Mouse (Mus musculus): ENCODE measurements around the gene Apol8. TPM values are rescaled to one million over a fixed set of nuclear protein-coding genes. Genes with fewer than 3 reads are reported as not detected.
"Not testable (repeated sequence)": the region's sequence is repeated elsewhere in the genome, so short reads cannot be mapped to it uniquely, and the experiment has no call there.

Apol8 gene
- polyA plus RNA-seq, 1 experiment from 2014 or later = 3.2 TPM

- H3K9me3 ChIP-seq (ENCODE audit: control insufficient read depth, low read length) = no peaks in the 10 kb centered on the region
- H3K36me3 ChIP-seq (ENCODE audit: control insufficient read depth, insufficient read depth, low read length) = no peaks in the 10 kb centered on the region
- ATAC-seq (replicated peaks; ENCODE audit: low FRiP score) = no peak
- H3K4me1 ChIP-seq (replicated peaks; ENCODE audit: control insufficient read depth, insufficient read depth, low read length) = peaks cover 15% of the 10 kb centered on the region
- no peak for DNase-seq (ENCODE audit: low spot score)
- H3K27ac ChIP-seq (ENCODE audit: low read depth, low read length) = no peak overlapping the region
- 60% methylated on average over 11 of the region's 11 CpGs for WGBS
- H3K4me2 ChIP-seq = no peak overlapping the region
- H3K9ac ChIP-seq (ENCODE audit: low read depth, low read length) = no peak overlapping the region
- no peak overlapping the region for H3K4me3 ChIP-seq (ENCODE audit: low read depth, low read length)
- no peaks in the 10 kb centered on the region for H3K27me3 ChIP-seq (replicated peaks; ENCODE audit: control insufficient read depth, insufficient read depth, low read length)
Observed at GRCm38 (mm10) chr15:77752443-77752842, 4.4 kb downstream of the Apol8 start.

DNA sequence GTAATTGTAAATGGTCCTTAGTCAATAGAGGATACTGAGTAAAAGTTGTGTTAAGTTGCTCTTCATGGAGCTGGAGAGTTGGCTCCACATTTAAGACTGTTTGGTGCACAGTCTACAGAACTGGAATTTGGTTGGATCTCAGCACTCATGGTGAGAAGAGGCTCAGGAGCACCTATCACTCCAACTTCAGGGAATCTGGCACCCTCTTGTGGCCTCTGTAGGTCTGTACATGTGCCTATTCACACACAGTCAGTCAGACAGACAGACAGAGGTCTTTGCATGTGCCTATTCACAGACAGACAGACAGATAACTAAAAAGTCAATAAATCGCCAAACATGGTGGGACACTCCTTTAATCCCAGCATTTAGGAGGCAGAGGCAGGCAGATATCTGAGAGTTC, 6.3 kb downstream of the Apol8 start:
- Histone ChIP-seq H3K27ac (ENCODE audit: low read depth, low read length) (no peak overlapping the region), H3K9ac (ENCODE audit: low read depth, low read length) (no peak overlapping the region), H3K4me1 (replicated peaks; ENCODE audit: control insufficient read depth, insufficient read depth, low read length) (peaks cover under 1% of the 10 kb centered on the region), H3K4me2 (no peak overlapping the region), H3K4me3 (ENCODE audit: low read depth, low read length) (no peak overlapping the region), H3K27me3 (replicated peaks; ENCODE audit: control insufficient read depth, insufficient read depth, low read length) (no peaks in the 10 kb centered on the region), H3K36me3 (ENCODE audit: control insufficient read depth, insufficient read depth, low read length) (no peaks in the 10 kb centered on the region), H3K9me3 (ENCODE audit: control insufficient read depth, low read length) (no peaks in the 10 kb centered on the region)
- WGBS = 22% methylated on average over 1 of the region's 1 CpGs
- ATAC-seq (replicated peaks; ENCODE audit: low FRiP score) (no peak), DNase-seq (ENCODE audit: low spot score) (no peak)

DNA sequence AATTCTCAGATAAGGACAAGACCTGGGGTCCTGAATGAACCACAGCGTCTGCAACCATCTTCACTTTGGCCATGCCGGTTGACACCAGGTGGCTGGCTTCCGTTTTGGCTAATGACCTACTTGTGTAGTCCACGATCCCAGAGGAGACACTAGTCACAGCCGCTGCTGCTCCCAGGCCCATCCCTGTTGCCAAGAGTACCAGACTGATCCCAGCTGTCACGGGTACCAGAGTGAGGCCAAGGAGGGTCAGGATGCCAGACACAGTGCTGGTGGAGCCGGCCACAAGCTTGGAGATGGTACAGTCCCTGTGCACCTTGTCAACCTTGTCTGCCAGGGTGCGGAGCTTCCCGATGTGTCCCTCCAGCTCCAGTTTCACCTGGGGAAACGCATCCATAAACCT, 7.1 kb downstream of the Apol8 start:
- H3K27me3 ChIP-seq (replicated peaks; ENCODE audit: control insufficient read depth, insufficient read depth, low read length) = no peaks in the 10 kb centered on the region
- DNase-seq (ENCODE audit: low spot score) = no peak
- no peak overlapping the region for H3K4me3 ChIP-seq (ENCODE audit: low read depth, low read length)
- WGBS = 90% methylated on average over 10 of the region's 10 CpGs
- no peak overlapping the region for H3K9ac ChIP-seq (ENCODE audit: low read depth, low read length)
- H3K27ac ChIP-seq (ENCODE audit: low read depth, low read length) = no peak overlapping the region
- no peaks in the 10 kb centered on the region for H3K9me3 ChIP-seq (ENCODE audit: control insufficient read depth, low read length)
- no peak for ATAC-seq (replicated peaks; ENCODE audit: low FRiP score)
- no peaks in the 10 kb centered on the region for H3K36me3 ChIP-seq (ENCODE audit: control insufficient read depth, insufficient read depth, low read length)
- no peak overlapping the region for H3K4me2 ChIP-seq
- no peaks in the 10 kb centered on the region for H3K4me1 ChIP-seq (replicated peaks; ENCODE audit: control insufficient read depth, insufficient read depth, low read length)

- Histone ChIP-seq H3K4me1 (replicated peaks; ENCODE audit: control insufficient read depth, insufficient read depth, low read length) (no peaks in the 10 kb centered on the region), H3K27ac (ENCODE audit: low read depth, low read length) (no peak overlapping the region), H3K4me2 (no peak overlapping the region), H3K27me3 (replicated peaks; ENCODE audit: control insufficient read depth, insufficient read depth, low read length) (no peaks in the 10 kb centered on the region), H3K9ac (ENCODE audit: low read depth, low read length) (no peak overlapping the region), H3K9me3 (ENCODE audit: control insufficient read depth, low read length) (no peaks in the 10 kb centered on the region), H3K4me3 (ENCODE audit: low read depth, low read length) (no peak overlapping the region), H3K36me3 (ENCODE audit: control insufficient read depth, insufficient read depth, low read length) (no peaks in the 10 kb centered on the region)
- WGBS = 81% methylated on average over 3 of the region's 3 CpGs
- ATAC-seq (replicated peaks; ENCODE audit: low FRiP score) = no peak
- no peak for DNase-seq (ENCODE audit: low spot score)
Observed at GRCm38 (mm10) chr15:77748414-77748813, 8.4 kb downstream of the Apol8 start.

- no peaks in the 10 kb centered on the region for H3K9me3 ChIP-seq (ENCODE audit: control insufficient read depth, low read length)
- no peak for DNase-seq (ENCODE audit: low spot score)
- no peak overlapping the region for H3K9ac ChIP-seq (ENCODE audit: low read depth, low read length)
- no peaks in the 10 kb centered on the region for H3K36me3 ChIP-seq (ENCODE audit: control insufficient read depth, insufficient read depth, low read length)
- no peaks in the 10 kb centered on the region for H3K27me3 ChIP-seq (replicated peaks; ENCODE audit: control insufficient read depth, insufficient read depth, low read length)
- H3K27ac ChIP-seq (ENCODE audit: low read depth, low read length) = no peak overlapping the region
- no peak overlapping the region for H3K4me3 ChIP-seq (ENCODE audit: low read depth, low read length)
- no peak for ATAC-seq (replicated peaks; ENCODE audit: low FRiP score)
- no peaks in the 10 kb centered on the region for H3K4me1 ChIP-seq (replicated peaks; ENCODE audit: control insufficient read depth, insufficient read depth, low read length)
- 91% methylated on average over 1 of the region's 1 CpGs for WGBS
- H3K4me2 ChIP-seq = no peak overlapping the region
Observed at GRCm38 (mm10) chr15:77746326-77746725, 10.5 kb downstream of the Apol8 start.

GRCm38 (mm10) chr15:77745081-77745480, 11.7 kb downstream of the Apol8 start:
- no peaks in the 10 kb centered on the region for H3K27me3 ChIP-seq (replicated peaks; ENCODE audit: control insufficient read depth, insufficient read depth, low read length)
- ATAC-seq (replicated peaks; ENCODE audit: low FRiP score) (no peak), DNase-seq (ENCODE audit: low spot score) (no peak)
- H3K9ac ChIP-seq (ENCODE audit: low read depth, low read length) = no peak overlapping the region
- no peak overlapping the region for H3K4me3 ChIP-seq (ENCODE audit: low read depth, low read length)
- H3K4me1 ChIP-seq (replicated peaks; ENCODE audit: control insufficient read depth, insufficient read depth, low read length) = no peaks in the 10 kb centered on the region
- H3K9me3 ChIP-seq (ENCODE audit: control insufficient read depth, low read length) = no peaks in the 10 kb centered on the region
- H3K4me2 ChIP-seq = no peak overlapping the region
- no peaks in the 10 kb centered on the region for H3K36me3 ChIP-seq (ENCODE audit: control insufficient read depth, insufficient read depth, low read length)
- H3K27ac ChIP-seq (ENCODE audit: low read depth, low read length) = no peak overlapping the region

- Histone ChIP-seq H3K36me3 (ENCODE audit: control insufficient read depth, insufficient read depth, low read length) (no peaks in the 10 kb centered on the region), H3K27me3 (replicated peaks; ENCODE audit: control insufficient read depth, insufficient read depth, low read length) (no peaks in the 10 kb centered on the region)
- 37% methylated on average over 5 of the region's 5 CpGs for WGBS
Observed at GRCm38 (mm10) chr15:77744632-77745031, 12.2 kb downstream of the Apol8 start.

GRCm38 (mm10) chr15:77741556-77741955, 15.2 kb downstream of the Apol8 start:
- H3K9ac ChIP-seq (ENCODE audit: low read depth, low read length); H3K36me3 ChIP-seq (ENCODE audit: control insufficient read depth, insufficient read depth, low read length); H3K27ac ChIP-seq (ENCODE audit: low read depth, low read length); DNase-seq (ENCODE audit: low spot score); H3K4me2 ChIP-seq; H3K4me3 ChIP-seq (ENCODE audit: low read depth, low read length); H3K27me3 ChIP-seq (replicated peaks; ENCODE audit: control insufficient read depth, insufficient read depth, low read length); H3K9me3 ChIP-seq (ENCODE audit: control insufficient read depth, low read length); H3K4me1 ChIP-seq (replicated peaks; ENCODE audit: control insufficient read depth, insufficient read depth, low read length); ATAC-seq (replicated peaks; ENCODE audit: low FRiP score): not testable (repeated sequence)
- 77% methylated on average over 6 of the region's 6 CpGs for WGBS

More at GRCm38 (mm10) chr15:77744632-77745031, 12.2 kb downstream of the Apol8 start:
- no peak overlapping the region for H3K27ac ChIP-seq (ENCODE audit: low read depth, low read length)
- no peaks in the 10 kb centered on the region for H3K9me3 ChIP-seq (ENCODE audit: control insufficient read depth, low read length)
- ATAC-seq (replicated peaks; ENCODE audit: low FRiP score) = no peak
- no peak overlapping the region for H3K4me3 ChIP-seq (ENCODE audit: low read depth, low read length)
- H3K4me1 ChIP-seq (replicated peaks; ENCODE audit: control insufficient read depth, insufficient read depth, low read length) = no peaks in the 10 kb centered on the region
- no peak for DNase-seq (ENCODE audit: low spot score)
- no peak overlapping the region for H3K9ac ChIP-seq (ENCODE audit: low read depth, low read length)
- H3K4me2 ChIP-seq = no peak overlapping the region

DNA sequence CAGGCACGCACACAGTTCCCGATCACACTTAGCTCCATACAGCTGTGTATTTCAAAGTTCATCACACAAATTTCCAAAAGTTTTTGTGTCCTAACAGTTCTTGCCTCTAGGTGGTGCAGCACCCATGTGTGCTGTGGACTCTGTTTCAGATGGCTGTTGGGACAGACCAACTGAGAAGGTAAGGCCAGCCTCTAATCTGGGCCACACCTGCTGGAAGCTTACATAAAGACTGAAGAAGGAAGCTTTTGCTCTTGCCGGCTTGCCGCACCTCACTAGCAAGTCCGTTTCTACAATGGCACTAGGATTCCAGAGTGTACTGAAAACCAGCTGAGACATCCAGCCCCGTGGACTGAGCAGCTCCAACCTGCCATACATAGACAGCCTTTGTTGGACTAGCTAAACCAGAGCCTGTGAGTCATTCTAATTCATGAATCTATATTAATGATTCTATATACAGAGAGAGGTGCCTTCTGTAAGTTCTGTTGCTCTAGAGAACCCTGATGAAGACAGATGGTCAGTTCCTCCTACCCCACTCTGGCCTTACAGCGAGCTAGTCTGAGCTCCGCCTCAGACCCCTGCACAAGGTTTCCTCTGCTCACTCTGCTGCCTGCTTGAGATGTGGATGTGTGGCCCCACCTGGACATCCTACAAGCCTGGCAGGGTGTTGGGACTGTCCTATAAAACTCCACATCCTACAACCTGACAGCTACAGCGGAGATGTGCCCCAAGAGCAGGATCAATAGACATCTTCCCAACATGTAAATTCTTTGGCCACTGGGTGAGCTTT, 16.1 kb downstream of the Apol8 start:
- H3K36me3 ChIP-seq (ENCODE audit: control insufficient read depth, insufficient read depth, low read length) = no peaks in the 10 kb centered on the region
- DNase-seq (ENCODE audit: low spot score) (no peak), ATAC-seq (replicated peaks; ENCODE audit: low FRiP score) (no peak)
- H3K27me3 ChIP-seq (replicated peaks; ENCODE audit: control insufficient read depth, insufficient read depth, low read length) = no peaks in the 10 kb centered on the region
- H3K9ac ChIP-seq (ENCODE audit: low read depth, low read length) = no peak overlapping the region
- H3K27ac ChIP-seq (ENCODE audit: low read depth, low read length) = no peak overlapping the region
- no peak overlapping the region for H3K4me2 ChIP-seq
- whole genome bisulfite sequencing = 69% methylated on average over 9 of the region's 9 CpGs
- H3K9me3 ChIP-seq (ENCODE audit: control insufficient read depth, low read length) = no peaks in the 10 kb centered on the region
- H3K4me3 ChIP-seq (ENCODE audit: low read depth, low read length) = no peak overlapping the region
- H3K4me1 ChIP-seq (replicated peaks; ENCODE audit: control insufficient read depth, insufficient read depth, low read length) = no peaks in the 10 kb centered on the region
